Mouse (Mus musculus) midbrain, embryonic 12.5 days (tissue): ENCODE data around the gene Dok4. TPM values are rescaled to one million over a fixed set of nuclear protein-coding genes. Genes with fewer than 3 reads are reported as not detected.

ENCODE experiments used
- polyA plus RNA-seq: library from polyadenylated mRNA; unstranded; fragments of >200 nt; fragmentation: Nextera tagmentation; extraction: Ambion mirVana; gene quantifications from 2 replicates; pipeline ENCODE4 v1.2.1, GENCODE M21; 2016

Gene Dok4
- polyA plus RNA-seq, 1 experiment from 2014 or later: 24.8 TPM

Other genes starting within 250 kb of the Dok4 start
- gene Arl2bp, start 209.7 kb downstream of the Dok4 start, polyA plus RNA-seq: 238 and 247 TPM in 2 replicates
- 0.34 and 0.38 TPM in 2 replicates for gene Pllp, start 180.1 kb downstream of the Dok4 start, polyA plus RNA-seq
- not detected in 2 replicates for gene Ccl22, start 130.7 kb downstream of the Dok4 start, polyA plus RNA-seq
- gene Cx3cl1, start 104.3 kb downstream of the Dok4 start, polyA plus RNA-seq: 8.2 and 11.3 TPM in 2 replicates
- gene Ccl17, start 65.9 kb downstream of the Dok4 start, polyA plus RNA-seq: not detected in 2 replicates
- 53.4 and 54.4 TPM in 2 replicates for gene Coq9, start 38.0 kb downstream of the Dok4 start, polyA plus RNA-seq
- 182 and 192 TPM in 2 replicates for gene Ciapin1, start 38.0 kb downstream of the Dok4 start, polyA plus RNA-seq
- gene Polr2c, start 18.9 kb downstream of the Dok4 start, polyA plus RNA-seq: 136 and 140 TPM in 2 replicates
- gene Ccdc102a, start 41.8 kb upstream of the Dok4 start, polyA plus RNA-seq: 16.3 and 18.1 TPM in 2 replicates
- 0.09 and 0.10 TPM in 2 replicates for gene Adgrg5, start 47.4 kb upstream of the Dok4 start, polyA plus RNA-seq
- gene Adgrg1, start 98.4 kb upstream of the Dok4 start, polyA plus RNA-seq: 193 and 210 TPM in 2 replicates
- 1.7 and 2.7 TPM in 2 replicates for gene Adgrg3, start 141.4 kb upstream of the Dok4 start, polyA plus RNA-seq
- 0.21 TPM in 1 of 2 replicates, not detected in the other for gene Drc7, start 178.8 kb upstream of the Dok4 start, polyA plus RNA-seq
- 35.6 and 40.8 TPM in 2 replicates for gene Katnb1, start 204.9 kb upstream of the Dok4 start, polyA plus RNA-seq